Mouse (Mus musculus): ENCODE data around the gene Kdm2b.
"Not testable (repeated sequence)": the region's sequence is repeated elsewhere in the genome, so short reads cannot be mapped to it uniquely, and the experiment has no call there.

Gene Kdm2b

DNA sequence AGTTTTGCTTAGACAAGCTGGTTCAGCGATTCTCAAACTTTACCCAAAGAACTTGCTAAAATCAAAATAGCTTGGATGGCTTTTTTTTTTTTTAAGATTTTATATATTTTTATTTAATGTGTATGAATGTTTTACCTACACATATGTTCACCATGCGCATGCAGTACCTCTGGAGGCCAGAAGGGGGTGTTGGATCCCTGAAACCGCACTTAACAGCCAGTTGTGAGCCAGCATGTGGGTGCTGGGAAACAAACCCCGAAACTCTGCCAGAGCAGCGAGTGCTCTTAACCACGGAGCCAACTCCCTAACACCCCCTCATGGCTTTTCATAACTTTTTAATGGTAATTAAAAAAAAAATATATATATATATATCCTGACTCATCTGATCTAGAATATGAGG is 21.2 kb upstream of the Kdm2b start:
- DNase-seq (ENCODE audit: low spot score): no peak

DNA sequence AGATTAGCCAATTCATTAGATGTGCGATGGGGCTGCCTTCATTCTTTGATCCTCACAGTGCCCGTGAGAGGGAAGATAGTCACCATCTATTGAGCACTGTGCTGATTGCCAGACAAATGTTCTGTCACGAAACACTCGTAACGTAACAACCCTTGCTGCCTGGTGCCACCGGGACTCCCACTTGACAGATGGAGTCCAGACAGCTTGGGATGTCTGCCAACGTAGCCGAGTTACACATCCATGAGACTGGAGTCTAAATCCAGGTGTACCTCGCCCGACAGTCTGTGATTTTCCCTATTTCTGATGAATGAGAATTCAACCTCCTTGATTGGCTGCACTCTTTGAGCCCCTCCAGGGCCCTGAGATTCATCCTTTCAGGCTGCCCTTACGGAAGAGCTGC is 20.2 kb upstream of the Kdm2b start:
- DNase-seq (ENCODE audit: low spot score): no peak

DNA sequence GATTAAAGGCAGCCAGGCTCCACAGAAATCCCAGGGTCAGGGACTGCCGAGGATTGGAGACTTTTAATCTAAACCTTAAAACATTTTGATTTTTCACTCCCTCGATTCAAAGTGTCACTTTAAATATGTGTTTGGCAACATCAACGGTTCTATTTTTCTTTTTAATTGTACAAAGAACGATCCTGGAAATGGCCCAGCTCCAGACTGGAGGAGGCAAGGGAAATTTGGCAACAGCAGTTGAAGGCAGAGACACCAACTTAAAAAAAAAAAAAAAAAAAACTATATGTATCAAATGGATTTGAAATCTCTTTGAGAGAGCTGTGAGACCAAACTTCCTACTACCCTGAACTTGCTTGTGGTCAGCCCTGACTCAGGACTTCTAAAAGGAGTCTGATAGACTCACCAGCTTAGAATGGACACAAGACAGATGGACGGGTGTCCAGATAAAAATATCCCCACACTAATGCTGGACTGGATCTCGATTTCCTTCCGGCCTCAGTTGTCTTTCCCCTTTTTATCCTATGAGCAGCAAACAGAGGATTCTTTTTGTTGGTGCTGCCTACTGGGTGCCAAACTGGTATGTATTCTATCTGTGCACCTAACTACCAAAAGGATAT is 19.4 kb upstream of the Kdm2b start:
- no peak for DNase-seq (ENCODE audit: low spot score)

DNA sequence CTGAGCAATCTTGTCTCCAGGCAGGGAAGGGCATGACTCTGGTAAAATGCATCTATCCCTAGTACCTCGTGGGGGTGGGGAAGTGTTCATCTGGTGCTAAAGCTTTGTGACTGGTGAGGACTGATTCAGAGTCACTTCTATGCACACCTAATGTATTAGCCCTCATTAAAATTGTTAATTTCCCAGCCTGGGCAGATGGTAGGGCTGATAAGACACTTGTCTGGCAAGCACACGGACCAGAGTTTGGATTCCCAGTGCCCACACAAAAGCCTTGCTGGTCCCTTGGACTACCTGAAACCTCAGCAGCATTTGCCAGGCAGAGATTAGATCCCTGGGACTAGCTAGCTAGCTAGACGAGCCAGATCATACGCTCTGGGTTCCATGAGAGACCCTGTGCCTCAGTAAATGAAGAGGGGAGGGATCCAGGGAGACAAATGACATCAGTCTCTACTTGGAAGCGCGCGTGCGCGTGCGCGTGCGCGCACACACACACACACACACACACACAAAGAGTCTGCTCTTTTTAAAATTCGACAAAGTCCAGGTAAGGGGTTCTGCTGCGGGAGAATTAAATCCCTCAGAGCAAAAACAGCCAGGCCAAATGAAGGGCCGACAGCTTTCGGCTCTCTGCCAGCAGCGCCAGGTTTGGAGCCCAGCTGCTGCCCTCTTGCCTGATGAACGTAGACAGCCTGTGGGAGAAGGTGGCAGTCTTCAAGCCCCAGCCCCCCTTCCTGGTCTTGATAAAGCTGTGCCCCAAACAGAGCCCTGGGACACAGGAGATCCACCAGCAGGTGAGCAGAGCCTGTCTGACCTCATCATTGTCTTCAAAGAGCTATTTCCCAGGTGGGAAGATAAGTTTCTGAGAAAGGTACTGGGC is 16.3 kb upstream of the Kdm2b start:
- no peak for DNase-seq (ENCODE audit: low spot score)

DNA sequence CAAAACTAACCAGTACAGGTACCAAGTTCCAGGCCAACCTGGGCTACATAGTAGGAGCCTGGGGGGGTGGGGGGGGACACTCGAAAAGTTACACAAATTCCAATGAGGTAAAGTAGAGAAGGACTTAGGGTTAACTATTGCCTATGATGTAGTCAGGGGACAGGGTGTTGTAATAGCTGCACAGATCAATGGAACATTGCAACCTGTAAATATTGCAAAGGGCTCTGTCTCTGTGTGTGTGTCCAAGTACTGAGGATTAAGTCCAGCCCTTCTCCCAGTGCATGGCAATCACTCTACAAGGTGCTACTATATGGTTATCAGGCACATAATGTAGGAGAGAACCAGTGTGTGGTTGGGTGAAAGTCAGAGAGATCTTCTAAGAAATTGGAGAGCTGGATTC is 11.3 kb upstream of the Kdm2b start:
- DNase-seq (ENCODE audit: low spot score): no peak

DNA sequence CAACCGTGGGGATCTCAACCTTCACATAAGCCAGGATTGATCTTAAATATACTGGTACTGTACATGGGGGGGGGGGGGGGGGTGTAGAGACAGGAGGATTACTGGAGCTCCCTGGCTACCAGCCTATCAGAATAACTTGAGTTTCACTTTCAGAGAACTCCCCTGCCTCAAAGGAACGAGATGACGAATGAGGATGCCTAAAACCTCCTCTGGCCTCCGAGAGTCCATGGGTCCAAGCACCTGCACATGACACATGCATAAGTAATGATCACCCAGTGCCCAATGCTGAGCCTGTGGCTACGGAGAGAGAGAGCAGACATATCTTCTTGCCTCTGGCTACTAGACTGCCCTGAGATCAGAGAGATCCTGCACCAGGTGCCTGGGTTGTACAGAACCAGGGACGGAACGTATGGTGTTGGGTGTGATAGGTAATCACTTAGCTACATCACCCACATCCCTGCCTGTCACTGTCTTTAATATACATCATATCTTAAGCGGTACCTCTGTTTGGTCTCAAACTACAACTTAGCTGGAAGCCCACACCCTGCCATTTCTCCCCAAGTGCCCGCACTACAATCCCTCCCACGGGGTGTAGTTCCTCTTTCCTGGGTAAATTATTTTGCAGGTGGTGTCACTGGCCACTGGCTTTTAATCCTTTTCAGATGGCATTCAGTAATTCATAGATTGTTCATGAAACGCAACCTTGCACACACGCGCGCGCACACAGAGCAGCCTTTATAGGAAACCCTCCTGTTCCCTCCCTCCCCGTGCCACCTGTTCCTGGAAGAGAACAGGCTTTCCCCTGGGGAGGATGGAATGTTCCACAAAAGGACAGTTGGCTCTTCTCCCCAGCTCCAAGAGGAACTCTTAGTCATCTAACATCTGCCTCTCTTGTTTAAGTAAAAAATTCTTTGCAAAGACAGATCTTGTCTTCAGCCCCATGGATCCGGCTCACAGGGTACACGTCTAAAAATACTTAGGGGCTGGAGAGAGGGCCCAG is 7.9 kb upstream of the Kdm2b start:
- DNase-seq (ENCODE audit: low spot score): no peak

DNA sequence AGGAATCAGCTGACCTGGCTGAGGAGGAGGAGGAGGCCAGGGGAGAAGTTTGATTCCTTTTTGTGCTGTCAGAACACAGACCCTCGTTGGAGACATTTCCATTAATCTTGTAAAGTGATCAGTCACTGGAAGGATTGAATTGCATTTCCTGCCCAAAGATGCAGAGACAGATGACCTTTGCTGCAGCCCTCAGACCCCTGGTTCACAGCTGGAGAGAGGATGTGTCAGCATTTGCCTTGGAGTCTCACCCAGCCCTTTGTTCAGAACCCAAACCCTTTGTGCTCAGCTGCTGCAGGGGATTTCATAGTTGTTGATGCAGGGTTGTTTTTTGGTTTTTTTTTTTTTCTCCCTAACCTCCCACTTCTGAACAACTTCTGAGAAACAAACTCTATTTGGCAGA is 5.3 kb upstream of the Kdm2b start:
- no peak for DNase-seq (ENCODE audit: low spot score)

DNA sequence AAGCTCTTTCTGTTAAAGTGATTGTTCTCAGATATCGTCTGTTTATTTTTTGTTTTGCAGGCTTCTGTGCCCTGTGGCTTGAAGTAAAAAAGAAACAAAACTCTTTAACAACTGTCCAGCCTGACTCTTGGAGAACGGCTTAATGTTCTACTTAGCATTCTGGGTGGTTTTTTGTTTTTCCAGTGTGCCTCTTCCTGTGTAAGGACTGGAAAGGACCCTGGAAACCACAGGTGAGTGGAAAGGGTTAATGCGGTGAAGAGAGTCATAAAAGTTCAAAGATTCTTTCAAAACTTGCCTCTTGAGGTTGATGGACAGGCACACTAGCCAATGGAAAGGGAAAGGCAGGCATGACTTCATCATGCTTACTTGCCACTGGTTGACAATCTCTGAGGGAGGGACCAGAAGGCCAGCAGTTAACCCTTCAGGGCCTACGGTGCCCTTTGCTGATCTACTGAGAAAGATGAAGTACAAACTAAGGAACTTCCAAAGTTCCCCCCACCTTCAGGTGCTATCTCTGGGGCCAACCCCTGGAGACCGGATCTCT is 4.8 kb upstream of the Kdm2b start:
- DNase-seq (ENCODE audit: low spot score): peak; percentile 93

DNA sequence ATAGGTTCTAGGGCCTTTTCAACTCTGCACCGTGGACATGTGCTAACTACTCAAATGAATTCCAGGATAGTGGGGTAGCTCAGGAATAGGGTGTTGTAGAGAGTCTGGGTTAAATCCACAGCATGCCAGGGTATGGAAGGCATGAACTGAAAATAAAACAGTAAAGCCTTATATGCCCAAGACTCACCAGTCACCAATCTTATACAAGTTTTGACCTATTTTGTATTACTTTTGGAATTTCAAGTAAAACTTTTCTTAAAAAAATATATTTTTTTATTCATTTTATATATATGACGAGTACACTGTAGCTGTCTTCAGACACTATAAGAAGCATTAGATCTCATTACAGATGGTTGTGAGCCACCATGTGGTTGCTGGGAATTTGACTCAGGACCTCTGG is 4.2 kb upstream of the Kdm2b start:
- no peak for DNase-seq (ENCODE audit: low spot score)

DNA sequence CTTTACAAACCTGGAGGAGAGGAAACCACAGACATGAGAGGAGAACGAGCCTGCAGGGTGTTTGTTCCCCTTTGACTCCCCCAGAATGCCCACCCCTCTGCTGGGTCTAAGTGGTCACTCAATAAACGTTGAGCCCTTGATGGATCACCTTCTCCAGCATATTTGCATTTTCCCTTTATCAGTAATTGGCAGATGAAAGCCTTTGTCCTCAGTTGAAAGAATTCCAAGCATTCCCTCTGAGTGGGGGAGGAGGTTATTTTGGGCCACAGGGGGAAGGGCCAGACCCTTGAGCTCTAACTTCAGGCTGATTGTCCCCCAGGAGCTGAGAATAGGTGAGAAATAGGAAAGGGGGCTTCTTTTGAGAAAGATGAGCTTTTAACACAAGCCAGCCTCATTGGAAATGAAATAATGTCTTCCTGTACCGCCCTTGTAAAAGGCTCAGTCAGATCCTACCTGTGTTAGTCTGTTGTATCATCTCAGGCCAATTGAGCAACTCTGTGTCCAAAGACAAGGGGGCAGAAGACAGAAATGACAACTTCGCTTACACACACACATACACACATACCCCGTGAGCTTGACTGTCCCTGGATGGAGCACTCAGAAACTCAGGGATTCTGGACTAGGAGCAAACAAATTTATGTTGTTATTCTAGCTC is 1.9 kb upstream of the Kdm2b start:
- no peak for DNase-seq (ENCODE audit: low spot score)

DNA sequence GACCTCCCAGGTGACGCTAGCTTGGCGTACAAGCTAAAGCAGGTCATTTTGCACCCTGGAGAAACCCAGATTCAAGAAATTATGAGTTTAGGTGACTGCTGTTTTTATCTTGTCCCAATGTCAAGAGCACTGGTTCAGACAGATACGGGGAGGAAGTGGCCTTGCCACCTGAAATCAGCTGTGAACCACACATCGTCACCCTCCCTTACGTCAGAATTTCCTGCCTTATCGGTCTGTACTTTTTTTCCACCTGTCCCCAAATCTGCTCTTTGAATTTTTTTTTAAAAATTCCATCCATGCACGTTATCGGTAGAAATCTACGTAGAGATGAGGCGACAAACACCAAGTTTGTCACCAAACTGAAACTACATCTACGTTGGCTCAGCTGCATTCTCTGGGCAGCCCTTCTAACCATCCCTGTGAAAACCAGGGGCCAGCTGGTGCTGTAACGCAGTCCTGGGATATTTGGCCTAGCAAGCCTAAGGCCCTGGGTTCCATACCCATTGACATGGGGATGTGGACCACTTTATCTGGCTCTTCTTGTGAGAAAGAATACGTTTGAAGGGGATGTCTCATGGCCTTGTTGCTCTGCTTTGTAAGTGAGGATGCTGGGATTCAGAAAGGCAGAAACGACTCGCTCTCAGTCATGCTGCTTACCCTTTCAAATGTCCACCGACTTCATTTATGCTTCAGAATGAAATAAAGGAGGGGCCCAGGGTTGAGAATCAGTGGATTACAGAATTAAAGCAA is 963 bp upstream of the Kdm2b start:
- no peak for DNase-seq (ENCODE audit: low spot score)

DNA sequence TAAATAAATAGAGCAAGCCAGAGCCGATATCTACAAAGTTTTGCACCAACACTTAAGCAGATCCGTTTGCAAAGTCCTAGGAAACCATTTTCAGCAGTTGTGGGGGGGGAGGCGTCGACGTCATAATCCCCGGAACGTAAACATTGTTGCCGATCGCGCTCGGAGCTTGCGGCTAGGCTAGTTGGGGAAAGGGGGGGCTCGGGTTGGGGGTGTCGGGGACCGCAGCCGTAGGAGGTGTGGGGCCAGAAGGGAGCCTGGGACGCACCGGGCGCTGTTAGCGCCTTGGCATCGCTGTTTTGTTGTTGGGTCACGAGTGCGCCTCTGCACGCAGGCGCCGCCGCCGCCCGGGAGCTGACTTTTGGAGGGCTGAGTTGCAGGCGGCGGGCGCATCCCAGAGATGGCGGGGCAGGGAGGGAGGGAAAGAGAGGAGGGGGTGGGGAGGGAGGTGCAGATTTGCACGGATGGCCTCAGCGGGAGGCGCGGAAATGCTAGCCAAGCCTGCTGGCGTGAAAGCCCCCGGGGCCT is 560 bp downstream of the Kdm2b start:
- DNase-seq (ENCODE audit: low spot score): peak; percentile 62

DNA sequence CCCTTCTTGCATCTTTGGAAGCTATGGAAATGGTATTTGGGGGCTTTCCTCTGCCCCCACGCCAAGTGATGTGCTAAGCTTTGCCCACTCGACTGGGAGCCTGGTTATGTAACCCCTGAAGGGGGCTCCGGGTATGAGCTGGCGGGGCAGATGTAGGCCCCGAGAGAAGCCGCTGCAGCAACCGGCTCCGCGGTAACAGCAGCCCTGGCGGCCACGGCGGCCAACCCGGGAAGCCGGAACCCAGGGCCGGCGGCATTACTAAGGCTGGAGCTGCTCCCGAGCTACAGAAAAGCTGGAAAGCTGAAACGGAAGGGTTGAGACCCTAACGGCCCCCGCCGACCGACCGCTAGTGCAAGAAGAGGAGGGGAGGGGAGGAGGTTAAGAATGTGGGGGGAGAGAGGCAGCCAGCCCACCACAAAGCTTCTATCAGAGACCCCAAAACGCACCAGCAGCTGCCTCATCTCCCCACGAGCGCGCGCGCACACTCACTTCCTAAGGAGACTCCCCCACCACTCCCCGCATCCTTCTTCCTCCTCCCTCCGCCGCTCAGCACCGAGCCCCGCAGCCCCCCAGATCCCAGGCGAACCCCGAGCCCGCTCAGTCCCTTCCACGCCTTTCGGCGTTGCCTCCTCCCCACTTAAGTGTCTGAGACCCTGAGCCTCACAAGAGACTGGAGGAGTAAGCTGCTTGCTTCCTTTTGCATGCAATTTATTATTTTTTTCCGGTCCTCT is 1.4 kb downstream of the Kdm2b start:
- no peak for DNase-seq (ENCODE audit: low spot score)

DNA sequence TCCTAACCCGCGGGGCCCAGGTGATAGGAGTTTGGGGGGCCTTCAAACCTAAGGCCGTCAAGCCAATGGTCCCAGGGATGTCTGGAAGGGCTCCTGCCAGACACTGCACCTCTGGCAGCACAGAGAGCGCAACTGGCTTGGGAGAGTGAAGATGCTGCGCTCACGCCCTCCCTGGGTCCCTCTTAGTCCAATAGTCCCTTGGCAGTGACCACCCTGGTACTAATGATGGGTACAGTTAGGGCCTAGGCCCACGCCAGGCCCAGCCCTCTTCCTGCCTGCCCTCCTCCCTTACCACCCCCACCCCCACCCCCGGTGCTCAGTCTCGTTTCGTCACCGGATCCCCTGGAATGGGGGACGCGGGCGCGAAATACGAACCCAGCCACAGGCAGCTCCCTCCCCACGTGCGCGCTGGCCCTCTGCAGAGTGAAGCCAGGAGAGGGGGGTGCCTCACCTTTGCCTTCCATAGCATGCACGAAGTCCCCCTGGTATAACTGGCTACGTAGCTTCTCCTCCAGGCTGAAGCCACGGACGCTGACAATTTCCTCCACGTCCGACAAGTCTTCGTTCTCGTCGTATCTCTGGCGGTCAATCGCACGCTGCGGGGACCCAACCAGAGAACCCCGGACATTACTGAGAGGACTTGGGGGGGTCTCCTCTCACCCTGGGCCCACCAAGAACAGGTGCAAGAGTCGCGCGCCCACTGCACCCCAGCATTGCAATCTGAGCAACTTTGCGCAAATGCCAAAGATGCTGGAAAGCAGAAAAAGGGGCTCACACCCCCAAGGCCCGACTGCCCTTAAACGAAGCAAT is 2.2 kb downstream of the Kdm2b start:
- DNase-seq (ENCODE audit: low spot score): no peak

DNA sequence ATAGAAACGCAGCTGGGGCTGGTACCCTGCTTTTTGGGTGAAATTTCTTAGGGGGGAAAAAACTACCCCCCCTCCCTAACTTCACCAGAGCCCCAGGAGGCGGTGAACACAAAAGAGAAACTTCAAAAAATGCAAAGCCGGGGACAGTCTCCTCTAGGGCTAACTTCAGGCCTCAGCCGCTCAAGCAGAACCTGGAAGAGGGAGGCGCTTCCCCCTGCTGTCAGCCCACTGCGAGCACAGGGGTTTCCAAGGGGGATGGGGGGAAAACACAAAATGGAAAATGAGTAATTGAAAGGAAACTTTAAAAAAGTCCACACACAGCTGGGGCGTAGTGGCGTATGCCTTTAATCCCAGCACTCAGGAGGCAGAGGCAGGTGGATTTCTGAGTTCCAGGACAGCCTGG is 3.5 kb downstream of the Kdm2b start:
- no peak for DNase-seq (ENCODE audit: low spot score)

DNA sequence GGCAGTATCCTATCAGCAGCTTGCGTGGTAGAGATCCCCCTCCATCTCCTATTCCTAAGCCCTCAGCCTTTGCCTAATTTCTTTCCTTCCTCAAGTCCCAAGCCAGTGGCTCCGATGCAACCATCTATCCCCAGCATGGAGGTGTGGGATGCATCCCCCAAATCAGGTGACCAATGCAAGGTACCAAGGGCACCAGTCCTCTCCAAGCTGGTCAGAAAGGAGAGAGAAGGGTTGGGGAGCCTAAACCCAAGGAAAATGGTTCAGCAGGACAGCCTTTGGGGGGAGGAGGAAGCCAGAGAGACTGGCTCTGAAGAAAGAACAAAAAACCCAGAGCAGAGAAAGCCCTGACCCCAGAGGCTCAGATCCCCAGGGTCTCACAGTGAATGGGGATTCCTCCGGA is 4.3 kb downstream of the Kdm2b start:
- DNase-seq (ENCODE audit: low spot score): no peak

DNA sequence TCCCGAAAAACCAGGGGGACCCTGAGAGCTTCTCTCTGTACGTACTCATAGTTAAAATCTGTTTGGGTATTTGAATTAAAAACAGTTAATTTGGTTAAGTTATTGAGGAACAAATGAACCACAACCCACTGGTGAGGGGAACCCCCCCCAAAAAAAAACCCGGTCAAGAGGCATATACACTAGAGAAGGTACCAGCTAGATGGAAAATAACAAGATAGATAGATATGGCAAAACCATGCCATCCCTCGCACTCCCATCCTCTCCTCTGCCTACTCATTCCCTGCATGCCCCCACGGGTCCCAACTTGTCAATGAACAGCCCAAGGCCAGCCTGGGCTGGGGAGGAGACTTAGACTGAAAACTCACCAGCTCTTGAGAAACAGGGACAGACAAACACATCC is 5.1 kb downstream of the Kdm2b start:
- no peak for DNase-seq (ENCODE audit: low spot score)

DNA sequence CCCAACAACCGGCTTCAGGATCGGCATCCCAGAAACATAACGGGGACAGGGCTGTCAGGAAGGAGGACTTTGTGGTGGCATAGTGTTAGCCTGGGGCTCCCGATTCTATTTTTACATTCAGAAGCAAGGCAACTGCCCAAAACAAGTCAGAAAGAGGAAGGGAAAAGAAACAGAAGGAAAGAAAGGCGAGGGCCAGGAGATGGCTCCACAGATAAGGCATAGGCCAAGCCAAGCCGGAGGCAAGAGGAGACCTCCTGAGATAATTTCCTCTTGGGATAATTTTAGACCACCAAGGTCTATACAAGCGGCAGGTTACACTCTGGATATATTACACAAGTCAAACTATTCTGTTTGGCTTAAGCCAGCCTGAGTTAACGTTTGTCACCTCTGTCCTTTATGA is 10.7 kb downstream of the Kdm2b start:
- no peak for DNase-seq (ENCODE audit: low spot score)

DNA sequence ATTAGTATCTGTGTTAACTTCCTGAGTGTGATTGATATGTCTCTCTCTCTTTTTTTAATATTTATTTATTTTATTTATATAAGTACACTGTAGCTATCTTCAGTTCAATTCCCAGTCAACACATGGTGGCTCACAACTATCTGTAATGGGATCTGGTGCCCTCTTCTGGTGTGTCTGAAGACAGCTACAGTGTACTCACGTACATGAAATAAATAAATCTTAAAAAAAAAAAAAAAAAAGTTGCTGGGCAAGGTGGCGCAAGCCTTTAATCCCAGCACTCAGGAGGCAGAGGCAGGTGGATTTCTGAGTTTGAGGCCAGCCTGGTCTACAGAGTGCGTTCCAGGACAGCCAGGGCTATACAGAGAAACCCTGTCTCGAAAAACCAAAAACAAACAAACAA is 14.9 kb downstream of the Kdm2b start:
- DNase-seq (ENCODE audit: low spot score): not testable (repeated sequence)

Measured in ovary, postnatal 14 days (tissue).